Mouse (Mus musculus): ENCODE measurements around the gene Mfap3. TPM values are rescaled to one million over a fixed set of nuclear protein-coding genes. Genes with fewer than 3 reads are reported as not detected.

The Mfap3 gene
- 60.4 and 63.4 TPM in 2 replicates for polyA plus RNA-seq (2015; fragmentation: Nextera tagmentation; extraction: Ambion mirVana)

GRCm38 (mm10) chr11:57518091-57518750 lies at the start of gene Mfap3, which contains the start of gene Fam114a2:
Mfap3 (plus strand) TSS chr11:57518664.
Fam114a2 (minus strand) TSS chr11:57518617.
- Histone ChIP-seq H3K36me3 (peaks cover 23% of the 10 kb centered on the region), H3K4me1 (replicated peaks) (peaks cover 32% of the 10 kb centered on the region), H3K4me2 (replicated peaks) (peak within 1 kb of the TSS; percentile 69), H3K27me3 (no peaks in the 10 kb centered on the region), H3K9ac (replicated peaks) (peak within 1 kb of the TSS; percentile 89), H3K9me3 (no peaks in the 10 kb centered on the region), H3K27ac (peak within 1 kb of the TSS; percentile 87), H3K4me3 (replicated peaks) (peak within 1 kb of the TSS; percentile 91)
- 1% methylated on average over 56 of the region's 59 CpGs for WGBS
- peak; percentile 98 for ATAC-seq

DNA sequence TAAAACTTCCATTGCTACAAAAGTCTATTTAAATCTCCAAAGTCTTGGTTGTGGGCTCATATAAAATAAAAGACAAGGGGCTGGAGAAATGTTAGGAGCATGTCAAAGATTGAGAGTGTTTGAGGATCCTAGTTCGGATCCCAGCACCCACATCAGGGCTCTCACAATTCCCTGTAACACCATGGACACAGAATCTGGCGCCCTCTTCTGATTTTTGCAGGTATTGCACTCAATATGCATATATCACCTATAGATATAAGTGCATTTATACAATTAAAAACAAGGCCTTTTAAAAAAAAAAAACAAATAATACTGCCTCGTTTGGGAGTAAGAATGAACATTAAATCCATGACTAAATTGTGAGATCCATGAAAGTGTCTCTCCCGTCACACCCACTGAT lies 49.8 kb upstream of the Mfap3 start:
- ATAC-seq: no peak

DNA sequence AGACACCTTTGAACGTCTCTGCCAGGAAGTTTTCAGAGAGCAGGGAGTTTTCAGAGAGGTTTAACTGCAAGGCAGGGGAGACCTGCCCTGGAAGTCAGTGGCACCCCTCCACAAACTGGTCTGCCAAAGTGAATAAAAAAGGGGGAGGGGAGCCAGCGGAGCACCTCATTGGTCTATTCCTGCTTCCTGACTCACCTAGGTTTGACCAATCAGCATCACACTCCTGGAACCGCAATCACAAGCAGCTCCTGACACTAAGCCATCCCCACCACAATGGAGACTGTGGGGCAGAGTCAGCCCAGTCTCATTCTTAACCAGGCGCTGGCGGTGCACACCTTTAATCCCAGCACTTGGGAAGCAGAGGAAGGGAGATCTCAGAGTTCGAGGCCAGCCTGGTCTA lies 48.4 kb upstream of the Mfap3 start:
- no peak overlapping the region for H3K9ac ChIP-seq (replicated peaks)
- no peak overlapping the region for H3K27ac ChIP-seq
- no peak overlapping the region for H3K4me3 ChIP-seq (replicated peaks)
- H3K4me2 ChIP-seq (replicated peaks): no peak overlapping the region
- no peak for ATAC-seq
- no peaks in the 10 kb centered on the region for H3K36me3 ChIP-seq
- H3K4me1 ChIP-seq (replicated peaks): peaks cover 13% of the 10 kb centered on the region
- H3K9me3 ChIP-seq: no peaks in the 10 kb centered on the region
- H3K27me3 ChIP-seq: no peaks in the 10 kb centered on the region
- 54% methylated on average over 6 of the region's 6 CpGs for WGBS

More for the DNA sequence above, 49.8 kb upstream of the Mfap3 start:
- Histone ChIP-seq H3K27me3 (no peaks in the 10 kb centered on the region), H3K27ac (no peak overlapping the region), H3K4me3 (replicated peaks) (no peak overlapping the region), H3K4me1 (replicated peaks) (peaks cover 5% of the 10 kb centered on the region; the same call in 1 of the 2 replicates), H3K36me3 (no peaks in the 10 kb centered on the region), H3K9me3 (no peaks in the 10 kb centered on the region), H3K9ac (replicated peaks) (no peak overlapping the region), H3K4me2 (replicated peaks) (no peak overlapping the region)
- 76% methylated on average over 4 of the region's 4 CpGs for whole genome bisulfite sequencing

- Histone ChIP-seq H3K4me3 (replicated peaks) (no peak overlapping the region), H3K4me2 (replicated peaks) (no peak overlapping the region), H3K27ac (no peak overlapping the region), H3K9ac (replicated peaks) (no peak overlapping the region), H3K27me3 (no peaks in the 10 kb centered on the region), H3K9me3 (no peaks in the 10 kb centered on the region), H3K4me1 (replicated peaks) (peaks cover 13% of the 10 kb centered on the region), H3K36me3 (no peaks in the 10 kb centered on the region)
- ATAC-seq: no peak
- 87% methylated on average over 7 of the region's 7 CpGs for WGBS
Measured at GRCm38 (mm10) chr11:57470979-57471378, 47.5 kb upstream of the Mfap3 start.

- peaks cover 8% of the 10 kb centered on the region for H3K36me3 ChIP-seq
- ATAC-seq: 0 out of 2 replicates have a peak, but pooled peaks have one; percentile 36
- H3K27me3 ChIP-seq: no peaks in the 10 kb centered on the region
- H3K9me3 ChIP-seq: no peaks in the 10 kb centered on the region
- H3K4me2 ChIP-seq (replicated peaks): no peak overlapping the region
- no peak overlapping the region for H3K9ac ChIP-seq (replicated peaks)
- 40% methylated on average over 6 of the region's 6 CpGs for WGBS
- peaks cover 8% of the 10 kb centered on the region for H3K4me1 ChIP-seq (replicated peaks)
- H3K27ac ChIP-seq: no peak overlapping the region
- H3K4me3 ChIP-seq (replicated peaks): no peak overlapping the region
Measured at GRCm38 (mm10) chr11:57474296-57474941, 44.0 kb upstream of the Mfap3 start.

- no peak for ATAC-seq
- Histone ChIP-seq H3K27ac (no peak overlapping the region), H3K36me3 (peaks cover 13% of the 10 kb centered on the region), H3K4me1 (replicated peaks) (peaks cover 8% of the 10 kb centered on the region), H3K9me3 (no peaks in the 10 kb centered on the region), H3K4me3 (replicated peaks) (no peak overlapping the region), H3K4me2 (replicated peaks) (no peak overlapping the region), H3K9ac (replicated peaks) (no peak overlapping the region), H3K27me3 (no peaks in the 10 kb centered on the region)
- 50% methylated on average over 6 of the region's 6 CpGs for WGBS
Measured at GRCm38 (mm10) chr11:57475119-57475518, 43.3 kb upstream of the Mfap3 start.

GRCm38 (mm10) chr11:57478077-57478476 lies 40.4 kb upstream of the Mfap3 start:
- ATAC-seq: peak; percentile 81
- Histone ChIP-seq H3K9me3 (no peaks in the 10 kb centered on the region), H3K4me1 (replicated peaks) (peaks cover 8% of the 10 kb centered on the region), H3K9ac (replicated peaks) (no peak overlapping the region), H3K4me2 (replicated peaks) (no peak overlapping the region), H3K4me3 (replicated peaks) (no peak overlapping the region), H3K27me3 (no peaks in the 10 kb centered on the region), H3K36me3 (peaks cover 35% of the 10 kb centered on the region), H3K27ac (peak overlapping the region; percentile 68)
- 50% methylated on average over 5 of the region's 5 CpGs for WGBS

DNA sequence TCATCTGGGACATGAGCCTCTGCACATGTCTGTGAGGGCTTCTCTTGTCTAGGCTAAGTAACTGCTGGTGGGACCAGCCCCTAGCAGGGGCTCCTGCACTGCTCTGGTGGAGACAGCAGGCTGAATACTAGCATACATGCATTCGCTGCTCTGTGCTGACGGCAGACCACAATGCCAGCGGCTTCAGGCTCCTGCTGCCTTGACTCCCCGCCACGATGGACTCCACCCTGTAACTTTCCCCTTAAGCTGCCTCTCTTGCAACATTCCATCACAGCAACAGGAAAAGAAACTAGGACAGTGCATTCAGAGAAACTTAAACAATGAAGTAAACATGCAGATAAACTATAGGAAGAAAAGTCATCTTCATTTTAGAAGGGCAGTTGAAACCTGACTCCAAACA lies 30.0 kb upstream of the Mfap3 start:
- H3K9me3 ChIP-seq: no peaks in the 10 kb centered on the region
- peaks cover 85% of the 10 kb centered on the region for H3K36me3 ChIP-seq
- no peak overlapping the region for H3K4me3 ChIP-seq (replicated peaks)
- H3K9ac ChIP-seq (replicated peaks): no peak overlapping the region
- H3K4me1 ChIP-seq (replicated peaks): no peaks in the 10 kb centered on the region
- no peak overlapping the region for H3K27ac ChIP-seq
- ATAC-seq: no peak
- 71% methylated on average over 5 of the region's 5 CpGs for WGBS
- H3K27me3 ChIP-seq: no peaks in the 10 kb centered on the region
- no peak overlapping the region for H3K4me2 ChIP-seq (replicated peaks)

DNA sequence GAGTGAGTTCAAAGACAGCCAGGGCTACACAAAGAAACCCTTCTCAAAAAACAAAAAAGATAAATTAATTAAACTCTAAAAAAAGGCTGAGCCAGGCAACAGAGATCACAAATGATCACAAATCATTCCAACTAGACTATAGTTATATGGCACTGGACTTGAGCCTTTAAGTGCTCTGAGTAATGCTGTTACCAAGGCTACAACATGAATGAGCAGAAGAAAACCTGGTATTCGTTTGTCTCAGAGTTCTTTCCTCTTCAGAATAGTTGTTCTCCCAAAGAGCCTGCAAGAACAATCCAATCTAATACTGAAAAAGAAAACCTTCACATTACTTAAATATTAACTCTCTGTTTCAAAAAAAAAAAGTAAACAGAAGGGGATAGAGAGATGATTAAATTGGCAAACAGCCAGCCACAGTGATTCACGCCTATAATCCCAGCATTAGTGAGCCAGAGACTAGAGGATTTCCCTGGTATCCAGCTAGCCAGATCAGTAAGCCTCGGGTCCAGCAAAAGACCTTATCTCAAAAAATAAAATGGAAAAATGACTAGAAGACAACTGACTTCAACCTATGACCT lies 21.9 kb upstream of the Mfap3 start:
- Histone ChIP-seq H3K9ac (replicated peaks) (no peak overlapping the region), H3K9me3 (no peaks in the 10 kb centered on the region), H3K4me2 (replicated peaks) (no peak overlapping the region), H3K27ac (peak overlapping the region; percentile 48; the same call in 1 of the 2 replicates), H3K27me3 (no peaks in the 10 kb centered on the region), H3K36me3 (peaks cover 84% of the 10 kb centered on the region), H3K4me1 (replicated peaks) (0 out of 2 replicates have a peak, but pooled peaks cover 5% of the 10 kb centered on the region), H3K4me3 (replicated peaks) (no peak overlapping the region)
- WGBS: 33% methylated on average over 3 of the region's 3 CpGs
- no peak for ATAC-seq

DNA sequence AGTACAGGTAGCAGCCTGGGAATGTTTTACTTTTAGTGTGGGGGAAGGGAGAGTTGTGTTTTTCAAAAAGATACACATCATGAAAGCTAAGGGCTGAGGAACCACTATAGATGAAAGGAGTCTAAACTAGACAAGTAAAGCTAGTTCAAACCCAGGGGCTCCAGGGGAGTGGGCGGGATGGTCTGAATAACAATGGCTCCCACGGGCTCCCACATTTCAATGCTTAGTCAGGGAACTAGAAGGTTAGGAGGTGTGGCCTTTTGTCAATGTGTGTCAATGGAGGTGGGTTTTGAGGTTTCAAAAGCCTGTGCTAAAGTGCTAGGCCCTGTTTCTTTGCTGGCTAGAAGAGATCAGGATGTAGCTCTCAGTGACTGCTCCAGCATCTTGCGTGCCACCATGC lies 20.8 kb upstream of the Mfap3 start:
- no peak for ATAC-seq
- H3K27ac ChIP-seq: no peak overlapping the region
- H3K4me2 ChIP-seq (replicated peaks): no peak overlapping the region
- no peak overlapping the region for H3K4me3 ChIP-seq (replicated peaks)
- H3K9ac ChIP-seq (replicated peaks): no peak overlapping the region
- H3K27me3 ChIP-seq: no peaks in the 10 kb centered on the region
- H3K4me1 ChIP-seq (replicated peaks): 0 out of 2 replicates have a peak, but pooled peaks cover 5% of the 10 kb centered on the region
- WGBS: 58% methylated on average over 3 of the region's 3 CpGs
- H3K9me3 ChIP-seq: no peaks in the 10 kb centered on the region
- peaks cover 73% of the 10 kb centered on the region for H3K36me3 ChIP-seq

- ATAC-seq: no peak
- 95% methylated on average over 5 of the region's 5 CpGs for WGBS
- no peaks in the 10 kb centered on the region for H3K9me3 ChIP-seq
- H3K27me3 ChIP-seq: no peaks in the 10 kb centered on the region
- peaks cover 68% of the 10 kb centered on the region for H3K36me3 ChIP-seq
- H3K4me2 ChIP-seq (replicated peaks): no peak overlapping the region
- no peak overlapping the region for H3K9ac ChIP-seq (replicated peaks)
- H3K27ac ChIP-seq: no peak overlapping the region
- H3K4me1 ChIP-seq (replicated peaks): 0 out of 2 replicates have a peak, but pooled peaks cover 5% of the 10 kb centered on the region
- H3K4me3 ChIP-seq (replicated peaks): no peak overlapping the region
Measured at GRCm38 (mm10) chr11:57498215-57498614, 20.2 kb upstream of the Mfap3 start.

- H3K4me1 ChIP-seq (replicated peaks): peaks cover 18% of the 10 kb centered on the region
Measured at GRCm38 (mm10) chr11:57503155-57503554, 15.3 kb upstream of the Mfap3 start.

More at GRCm38 (mm10) chr11:57503155-57503554, 15.3 kb upstream of the Mfap3 start:
- H3K27ac ChIP-seq: 0 out of 2 replicates have a peak overlapping the region, but pooled peaks have one; percentile 44
- H3K4me3 ChIP-seq (replicated peaks): no peak overlapping the region
- ATAC-seq: no peak
- peaks cover 70% of the 10 kb centered on the region for H3K36me3 ChIP-seq
- WGBS: 78% methylated on average over 5 of the region's 5 CpGs
- no peak overlapping the region for H3K9ac ChIP-seq (replicated peaks)
- no peak overlapping the region for H3K4me2 ChIP-seq (replicated peaks)
- no peaks in the 10 kb centered on the region for H3K9me3 ChIP-seq
- no peaks in the 10 kb centered on the region for H3K27me3 ChIP-seq

All from midbrain, embryonic 13.5 days (tissue).